Mouse (Mus musculus) embryonic stem cell, embryonic (primary cell): ENCODE results near the gene Krt83.

Source experiments
- CTCF ChIA-PET, 4 experiments: fragments of 300-600 bp in 2 of 4; fragments of 350-600 bp in 2 of 4; sonication (Branson Sonifier 250); formaldehyde crosslinking; loops; one replicate each; lab custom pipeline; 2022; ENCODE audit warnings: inconsistent platforms in 2 of 4; lab: Charles Lee
- POLR2A ChIA-PET, 4 experiments: fragments of 300-600 bp in 2 of 4; fragments of 350-600 bp in 2 of 4; sonication (Branson Sonifier 250); formaldehyde crosslinking; loops; one replicate each; lab custom pipeline; 2022; ENCODE audit warnings: antibody characterized with exemption in 4 of 4, inconsistent platforms in 1 of 4; lab: Charles Lee

Gene Krt83

DNA sequence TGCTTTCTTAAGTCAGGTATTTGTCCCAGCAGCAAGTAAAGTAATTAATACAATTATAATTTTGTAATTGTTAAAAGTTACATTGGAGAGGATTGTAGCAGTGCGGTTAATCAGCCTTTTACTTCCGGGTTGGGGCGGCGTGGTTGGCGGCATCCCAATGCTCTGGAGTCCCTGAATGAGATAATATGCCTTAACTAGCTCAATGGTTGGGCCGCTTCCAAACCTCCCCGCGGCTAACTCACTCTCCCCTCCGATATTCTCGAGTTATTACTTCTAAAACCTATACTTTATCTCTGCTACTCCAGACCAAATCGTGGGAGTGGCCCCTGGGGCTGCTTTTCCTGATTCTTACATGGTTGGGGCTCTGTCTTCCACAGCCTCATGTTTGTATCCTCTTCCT, 44.7 kb downstream of the Krt83 start:
- CTCF ChIA-PET, result interaction anchor here in 2 of 4 experiments (0.5 to 1.2 kb wide), 4 partner anchors 13 to 527 kb away, joined by 3 read pairs; no protein-coding TSS in a partner anchor
- POLR2A ChIA-PET, result no interaction called here

- POLR2A ChIA-PET, result no interaction called here
- CTCF ChIA-PET, result no interaction called here
Measured at GRCm38 (mm10) chr15:101440837-101441236, 50.5 kb downstream of the Krt83 start.

- ChIA-PET CTCF (interaction anchor here in 1 of 4 experiments (0.6 to 1.9 kb wide), 9 partner anchors 15 to 1232 kb away, joined by 3 to 7 read pairs (median 3); no protein-coding TSS in a partner anchor), POLR2A (interaction anchor here in 2 of 4 experiments (1.0 to 2.0 kb wide), 4 partner anchors 11 to 68 kb away, joined by 3 to 5 read pairs (median 4); partner anchors contain the start of gene Krt80 (in 1 of the 2))
Measured at GRCm38 (mm10) chr15:101438555-101438954, 52.8 kb downstream of the Krt83 start, which contains the start of gene Krt87. Krt87 (minus strand) TSS chr15:101438804.

DNA sequence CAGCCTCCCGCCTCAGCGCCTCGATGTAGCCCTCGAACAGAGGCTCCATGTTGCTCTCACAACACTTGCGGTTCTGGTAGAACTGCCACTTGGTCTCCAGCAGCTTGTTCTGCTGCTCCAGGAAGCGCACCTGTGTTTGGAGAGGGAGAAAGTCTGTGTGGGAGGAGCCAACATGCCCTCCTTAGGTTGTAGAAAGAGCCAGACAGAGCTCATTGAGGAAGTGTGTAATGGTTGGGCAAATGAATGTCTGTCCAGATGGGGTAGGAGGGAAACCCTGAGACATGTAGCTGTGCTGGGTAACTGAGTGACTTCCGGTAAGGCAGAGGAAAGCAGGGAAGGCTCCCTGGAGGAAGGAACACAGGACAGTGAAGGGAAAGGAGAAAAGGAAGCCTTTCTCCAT, 54.7 kb downstream of the Krt83 start:
- ChIA-PET CTCF (interaction anchor here (0.6 to 1.5 kb wide), 4 partner anchors 10 to 95 kb away, joined by 3 to 6 read pairs (median 4); no protein-coding TSS in a partner anchor), POLR2A (interaction anchor here in 2 of 4 experiments (0.5 to 1.0 kb wide), 3 partner anchors 22 to 565 kb away, joined by 3 read pairs; no protein-coding TSS in a partner anchor)
